Mouse (Mus musculus) large intestine, adult 2 months (tissue): Measurements from ENCODE around the gene Hspb8. TPM values are rescaled to one million over a fixed set of nuclear protein-coding genes. Genes with fewer than 3 reads are reported as not detected.
"Not testable (repeated sequence)": the region's sequence is repeated elsewhere in the genome, so short reads cannot be mapped to it uniquely, and the experiment has no call there.

Experiments
- DNase-seq: peaks from one replicate; pipeline ENCODE4 v3.0.0-alpha.2; 2012; ENCODE audit warnings: low read depth, low spot score
- WGBS: fragments of 180-500 bp; shearing (Covaris S2); methylation state at CpG from one replicate; pipeline ENCODE4 v1.1.7; 2018; 5-methylcytosine and 5-hydroxymethylcytosine counted together
- polyA plus RNA-seq: library from polyadenylated mRNA; depleted of rRNA; stranded (reverse); fragments of >200 nt; gene quantifications from 2 replicates; pipeline ENCODE4 v1.2.3, GENCODE M21; 2012

Gene Hspb8
- polyA plus RNA-seq, 1 experiment: 26.0 TPM

- 67% methylated on average over 13 of the region's 13 CpGs for WGBS
Measured at GRCm38 (mm10) chr5:116434976-116435850, 12.5 kb upstream of the Hspb8 start.

GRCm38 (mm10) chr5:116432871-116433270 lies 10.2 kb upstream of the Hspb8 start:
- 46% methylated on average over 7 of the region's 7 CpGs for WGBS
- no peak for DNase-seq

More at GRCm38 (mm10) chr5:116434976-116435850, 12.5 kb upstream of the Hspb8 start:
- DNase-seq: no peak

- no peak for DNase-seq
- WGBS: 84% methylated on average over 2 of the region's 2 CpGs
Measured at GRCm38 (mm10) chr5:116426701-116427100, 4.0 kb upstream of the Hspb8 start.

GRCm38 (mm10) chr5:116425709-116426108 lies 3.0 kb upstream of the Hspb8 start:
- 76% methylated on average over 3 of the region's 3 CpGs for WGBS
- not testable (repeated sequence) for DNase-seq

- WGBS: 40% methylated on average over 7 of the region's 7 CpGs
- no peak for DNase-seq
Measured at GRCm38 (mm10) chr5:116425273-116425672, 2.6 kb upstream of the Hspb8 start.

GRCm38 (mm10) chr5:116423746-116424145 lies 1.1 kb upstream of the Hspb8 start:
- DNase-seq: no peak
- WGBS: 37% methylated on average over 8 of the region's 8 CpGs

- 51% methylated on average over 22 of the region's 22 CpGs for WGBS
- DNase-seq: no peak
Measured at GRCm38 (mm10) chr5:116421791-116422481, 728 bp downstream of the Hspb8 start.

- 16% methylated on average over 6 of the region's 6 CpGs for WGBS
- DNase-seq: no peak
Measured at GRCm38 (mm10) chr5:116420759-116421225, 1.9 kb downstream of the Hspb8 start.

- WGBS: 88% methylated on average over 1 of the region's 1 CpGs
Measured at GRCm38 (mm10) chr5:116420213-116420612, 2.5 kb downstream of the Hspb8 start.

GRCm38 (mm10) chr5:116419322-116420045 lies 3.2 kb downstream of the Hspb8 start:
- 65% methylated on average over 6 of the region's 6 CpGs for WGBS
- DNase-seq: no peak

More at GRCm38 (mm10) chr5:116420213-116420612, 2.5 kb downstream of the Hspb8 start:
- no peak for DNase-seq

- WGBS: 20% methylated on average over 5 of the region's 5 CpGs
- no peak for DNase-seq
Measured at GRCm38 (mm10) chr5:116416208-116416607, 6.5 kb downstream of the Hspb8 start.

- DNase-seq: no peak
- 17% methylated on average over 16 of the region's 16 CpGs for WGBS
Measured at GRCm38 (mm10) chr5:116409689-116410590, 12.7 kb downstream of the Hspb8 start.

- 76% methylated on average over 9 of the region's 9 CpGs for WGBS
- DNase-seq: no peak
Measured at GRCm38 (mm10) chr5:116408965-116409364, 13.7 kb downstream of the Hspb8 start.

- no peak for DNase-seq
- 6% methylated on average over 6 of the region's 6 CpGs for WGBS
Measured at GRCm38 (mm10) chr5:116407936-116408335, 14.7 kb downstream of the Hspb8 start.

GRCm38 (mm10) chr5:116407321-116407720 lies 15.3 kb downstream of the Hspb8 start:
- no peak for DNase-seq
- 16% methylated on average over 4 of the region's 4 CpGs for WGBS

GRCm38 (mm10) chr5:116406507-116406906 lies 16.2 kb downstream of the Hspb8 start:
- 34% methylated on average over 3 of the region's 3 CpGs for WGBS
- no peak for DNase-seq

GRCm38 (mm10) chr5:116405934-116406333 lies 16.7 kb downstream of the Hspb8 start:
- WGBS: 95% methylated on average over 1 of the region's 1 CpGs
- no peak for DNase-seq

GRCm38 (mm10) chr5:116404063-116404462 lies 18.6 kb downstream of the Hspb8 start:
- no peak for DNase-seq

GRCm38 (mm10) chr5:116400801-116401200 lies 21.9 kb downstream of the Hspb8 start:
- no peak for DNase-seq
- WGBS: 80% methylated on average over 3 of the region's 3 CpGs

More at GRCm38 (mm10) chr5:116404063-116404462, 18.6 kb downstream of the Hspb8 start:
- 51% methylated on average over 2 of the region's 2 CpGs for WGBS
